Mouse (Mus musculus): ENCODE data around the gene Fam178b. TPM values are rescaled to one million over a fixed set of nuclear protein-coding genes. Genes with fewer than 3 reads are reported as not detected.

Gene Fam178b
- polyA plus RNA-seq, 1 experiment from 2014 or later: 0.15 TPM

- peaks cover 53% of the 10 kb centered on the region for H3K4me1 ChIP-seq (replicated peaks)
- H3K36me3 ChIP-seq: peaks cover 7% of the 10 kb centered on the region; the same call in 1 of the 2 replicates
- H3K27ac ChIP-seq: peak within 1 kb of the TSS; percentile 82
- H3K4me2 ChIP-seq: peak within 1 kb of the TSS; percentile 67
- ATAC-seq (ENCODE audit: low read depth): peak; percentile 6; the same call in 1 of the 2 replicates
- H3K9ac ChIP-seq: peak within 1 kb of the TSS; percentile 69
- H3K4me3 ChIP-seq (replicated peaks): peak within 1 kb of the TSS; percentile 64
- DNase-seq: no peak
- peaks cover 93% of the 10 kb centered on the region for H3K27me3 ChIP-seq
- 2% methylated on average over 63 of the region's 69 CpGs for WGBS (ENCODE audit: insufficient replicate concordance)
- no peaks in the 10 kb centered on the region for H3K9me3 ChIP-seq (replicated peaks)
Measured at GRCm38 (mm10) chr1:36558031-36558993, 124.7 kb downstream of the Fam178b start, which contains the start of gene Sema4c. TSS of gene Sema4c (minus strand) at chr1:36558349.

DNA sequence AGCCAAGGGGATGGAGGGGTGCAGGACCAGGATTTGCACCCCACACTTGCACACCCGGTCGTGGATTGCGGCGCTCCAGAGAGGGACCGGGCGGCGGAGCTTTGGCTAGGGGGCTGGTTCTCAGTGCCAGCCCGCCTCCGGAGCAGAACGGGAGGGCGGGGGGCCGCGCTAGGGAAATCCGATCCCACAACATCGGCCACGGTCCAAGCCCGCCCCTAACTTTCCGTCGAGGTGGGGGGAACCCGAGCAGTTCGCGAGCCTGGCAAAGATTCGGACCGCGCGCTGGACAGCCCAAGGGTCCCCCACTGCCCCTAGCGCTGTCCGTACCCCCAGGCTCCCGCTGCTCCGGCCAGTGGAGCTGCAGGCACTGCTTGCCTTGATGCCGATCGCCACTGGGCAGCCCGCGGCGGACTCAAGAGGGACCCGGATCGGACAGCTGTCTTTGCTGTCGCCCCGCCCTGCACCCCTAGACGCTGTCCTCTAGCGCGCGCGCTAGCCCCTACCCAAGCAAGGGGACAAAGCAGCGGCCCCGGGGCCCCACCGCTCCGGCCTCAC, 125.4 kb downstream of the Fam178b start:
- WGBS (ENCODE audit: insufficient replicate concordance): under 1% methylated on average over 48 of the region's 48 CpGs
- peak; percentile 29 for DNase-seq
- Histone ChIP-seq H3K9me3 (replicated peaks) (no peaks in the 10 kb centered on the region), H3K4me3 (replicated peaks) (peak overlapping the region; percentile 64), H3K27ac (peak overlapping the region; percentile 82), H3K9ac (peak overlapping the region; percentile 69), H3K36me3 (peaks cover 10% of the 10 kb centered on the region; the same call in 1 of the 2 replicates), H3K27me3 (peaks cover 90% of the 10 kb centered on the region), H3K4me1 (replicated peaks) (peaks cover 45% of the 10 kb centered on the region), H3K4me2 (peak overlapping the region; percentile 67)
- peak; percentile 59 for ATAC-seq (ENCODE audit: low read depth)

- peaks cover 12% of the 10 kb centered on the region; the same call in 1 of the 2 replicates for H3K36me3 ChIP-seq
- H3K27me3 ChIP-seq: peaks cover 83% of the 10 kb centered on the region
- peak overlapping the region; percentile 82 for H3K27ac ChIP-seq
- ATAC-seq (ENCODE audit: low read depth) (peak; percentile 49), DNase-seq (peak; percentile 57)
- under 1% methylated on average over 50 of the region's 52 CpGs for WGBS (ENCODE audit: insufficient replicate concordance)
- H3K4me2 ChIP-seq: peak overlapping the region; percentile 67
- peak overlapping the region; percentile 64 for H3K4me3 ChIP-seq (replicated peaks)
- H3K4me1 ChIP-seq (replicated peaks): peaks cover 40% of the 10 kb centered on the region
- H3K9ac ChIP-seq: peak overlapping the region; percentile 69
- H3K9me3 ChIP-seq (replicated peaks): no peaks in the 10 kb centered on the region
Measured at GRCm38 (mm10) chr1:36556553-36557456, 126.2 kb downstream of the Fam178b start.

GRCm38 (mm10) chr1:36555798-36556395, 127.1 kb downstream of the Fam178b start:
- ATAC-seq (ENCODE audit: low read depth) (no peak), DNase-seq (no peak)
- Histone ChIP-seq H3K36me3 (peaks cover 21% of the 10 kb centered on the region; the same call in 1 of the 2 replicates), H3K4me2 (peak overlapping the region; percentile 67), H3K27ac (peak overlapping the region; percentile 82), H3K27me3 (peaks cover 74% of the 10 kb centered on the region), H3K9ac (peak overlapping the region; percentile 69), H3K9me3 (replicated peaks) (no peaks in the 10 kb centered on the region), H3K4me3 (replicated peaks) (peak overlapping the region; percentile 64), H3K4me1 (replicated peaks) (peaks cover 40% of the 10 kb centered on the region)
- 17% methylated on average over 8 of the region's 8 CpGs for WGBS (ENCODE audit: insufficient replicate concordance)

DNA sequence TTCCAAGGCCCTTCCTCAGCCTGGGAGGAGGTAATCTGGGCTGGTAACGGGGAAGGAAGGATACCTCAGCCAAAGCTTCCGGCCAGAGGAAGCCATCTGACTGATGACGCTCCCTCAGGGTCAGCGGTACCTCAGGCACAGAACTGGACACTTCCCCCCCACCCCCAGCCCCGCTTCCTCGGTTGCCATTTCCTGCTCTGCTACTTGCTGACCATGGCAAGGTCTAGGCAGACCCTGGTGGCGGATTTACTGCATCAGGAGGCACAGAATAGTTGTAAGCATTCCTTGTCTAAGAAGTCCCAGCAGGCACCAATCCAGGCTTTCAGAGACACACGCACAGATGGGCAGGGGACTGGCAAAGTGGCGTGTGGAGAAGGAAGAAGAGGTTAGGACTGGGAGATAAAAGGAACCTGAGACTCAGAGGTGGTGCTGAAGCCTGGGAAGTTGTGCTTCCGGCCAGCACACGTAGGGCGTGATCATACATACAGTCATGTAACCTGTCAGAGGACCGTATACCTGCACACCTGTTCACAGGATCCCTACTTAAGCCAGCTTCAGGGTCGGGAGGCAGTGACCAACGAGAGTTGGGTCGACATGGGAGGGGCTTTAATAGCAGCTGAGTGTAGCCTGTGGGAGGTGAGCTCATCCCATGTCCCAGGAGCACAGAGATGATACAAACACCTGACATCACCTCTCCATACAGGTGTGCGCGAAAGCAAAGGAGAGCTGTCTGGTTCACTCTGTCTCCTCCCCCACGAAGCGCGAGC, 128.2 kb downstream of the Fam178b start:
- WGBS (ENCODE audit: insufficient replicate concordance): 44% methylated on average over 21 of the region's 21 CpGs
- Histone ChIP-seq H3K4me3 (replicated peaks) (peak overlapping the region; percentile 64; the same call in 1 of the 2 replicates), H3K4me1 (replicated peaks) (peaks cover 40% of the 10 kb centered on the region), H3K27ac (peak overlapping the region; percentile 43; the same call in 1 of the 2 replicates), H3K36me3 (peaks cover 26% of the 10 kb centered on the region; the same call in 1 of the 2 replicates), H3K27me3 (peaks cover 63% of the 10 kb centered on the region), H3K9ac (0 out of 2 replicates have a peak overlapping the region, but pooled peaks have one; percentile 33), H3K9me3 (replicated peaks) (no peaks in the 10 kb centered on the region), H3K4me2 (peak overlapping the region; percentile 67)
- ATAC-seq (ENCODE audit: low read depth) (no peak), DNase-seq (no peak)

GRCm38 (mm10) chr1:36552506-36552905, 130.5 kb downstream of the Fam178b start:
- 77% methylated on average over 16 of the region's 16 CpGs for WGBS (ENCODE audit: insufficient replicate concordance)
- peaks cover 35% of the 10 kb centered on the region for H3K36me3 ChIP-seq
- peaks cover 31% of the 10 kb centered on the region for H3K4me1 ChIP-seq (replicated peaks)
- no peak for ATAC-seq (ENCODE audit: low read depth)
- DNase-seq: no peak
- no peak overlapping the region for H3K27ac ChIP-seq
- H3K4me2 ChIP-seq: no peak overlapping the region
- no peak overlapping the region for H3K9ac ChIP-seq
- H3K9me3 ChIP-seq (replicated peaks): no peaks in the 10 kb centered on the region
- peaks cover 40% of the 10 kb centered on the region for H3K27me3 ChIP-seq
- no peak overlapping the region for H3K4me3 ChIP-seq (replicated peaks)

DNA sequence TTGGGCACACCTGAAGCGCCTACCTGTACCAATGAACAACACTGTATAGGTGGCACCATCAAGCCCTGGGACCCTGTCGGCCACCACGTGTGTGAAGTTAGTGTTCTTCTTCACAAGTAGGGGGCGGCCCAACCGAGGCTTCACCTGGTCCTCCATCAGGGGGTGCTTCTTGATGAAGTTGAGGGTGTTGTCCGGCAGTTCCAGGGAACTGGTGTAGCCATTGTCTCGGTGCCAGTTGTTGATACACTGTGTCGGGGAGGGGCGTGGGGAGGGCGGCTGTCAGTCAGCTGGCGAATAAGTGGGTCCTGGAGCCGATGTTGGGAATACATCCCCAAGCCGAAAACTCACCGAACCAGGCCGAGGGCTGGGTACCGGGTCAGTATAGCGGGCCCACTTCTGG, 131.1 kb downstream of the Fam178b start:
- peaks cover 28% of the 10 kb centered on the region for H3K4me1 ChIP-seq (replicated peaks)
- no peak overlapping the region for H3K4me3 ChIP-seq (replicated peaks)
- 76% methylated on average over 17 of the region's 17 CpGs for WGBS (ENCODE audit: insufficient replicate concordance)
- DNase-seq: no peak
- H3K27ac ChIP-seq: no peak overlapping the region
- H3K36me3 ChIP-seq: peaks cover 35% of the 10 kb centered on the region
- ATAC-seq (ENCODE audit: low read depth): no peak
- H3K27me3 ChIP-seq: peaks cover 34% of the 10 kb centered on the region
- H3K9me3 ChIP-seq (replicated peaks): no peaks in the 10 kb centered on the region
- no peak overlapping the region for H3K9ac ChIP-seq
- H3K4me2 ChIP-seq: no peak overlapping the region

GRCm38 (mm10) chr1:36550075-36550863, 132.7 kb downstream of the Fam178b start:
- Histone ChIP-seq H3K36me3 (peaks cover 35% of the 10 kb centered on the region), H3K9ac (no peak overlapping the region), H3K27me3 (peaks cover 18% of the 10 kb centered on the region), H3K4me3 (replicated peaks) (no peak overlapping the region), H3K27ac (no peak overlapping the region), H3K4me2 (no peak overlapping the region), H3K9me3 (replicated peaks) (no peaks in the 10 kb centered on the region), H3K4me1 (replicated peaks) (peaks cover 31% of the 10 kb centered on the region)
- DNase-seq: no peak
- WGBS (ENCODE audit: insufficient replicate concordance): 77% methylated on average over 20 of the region's 20 CpGs
- no peak for ATAC-seq (ENCODE audit: low read depth)

DNA sequence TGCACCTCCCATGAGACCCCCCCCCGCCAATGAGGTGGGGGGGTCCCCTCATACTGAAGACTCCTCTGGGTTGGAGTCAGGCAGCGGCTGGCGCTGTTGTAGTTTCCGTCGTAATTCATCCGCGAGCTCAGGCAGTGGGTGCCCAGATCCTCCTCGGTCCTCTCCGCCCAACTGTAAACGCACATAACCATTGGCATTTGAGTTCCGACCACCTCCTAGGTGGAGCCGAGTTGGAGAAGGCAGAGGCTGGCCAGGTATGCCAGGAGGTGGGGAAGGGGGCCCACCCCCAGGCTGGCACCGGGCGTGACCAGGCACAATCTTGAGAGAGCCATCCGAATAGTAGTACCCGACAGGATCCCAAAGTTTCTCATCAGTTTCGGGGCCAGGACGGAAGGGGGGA, 133.5 kb downstream of the Fam178b start:
- WGBS (ENCODE audit: insufficient replicate concordance): 79% methylated on average over 18 of the region's 18 CpGs
- H3K4me2 ChIP-seq: no peak overlapping the region
- ATAC-seq (ENCODE audit: low read depth): no peak

More for the DNA sequence above, 133.5 kb downstream of the Fam178b start:
- peaks cover 35% of the 10 kb centered on the region for H3K36me3 ChIP-seq
- H3K4me3 ChIP-seq (replicated peaks): no peak overlapping the region
- no peak overlapping the region for H3K27ac ChIP-seq
- no peak for DNase-seq
- H3K9me3 ChIP-seq (replicated peaks): no peaks in the 10 kb centered on the region
- H3K27me3 ChIP-seq: peaks cover 10% of the 10 kb centered on the region
- H3K9ac ChIP-seq: no peak overlapping the region
- H3K4me1 ChIP-seq (replicated peaks): peaks cover 23% of the 10 kb centered on the region
